Mouse (Mus musculus) liver, embryonic 12.5 days (tissue): ENCODE measurements around the gene Apc2. TPM values are rescaled to one million over a fixed set of nuclear protein-coding genes. Genes with fewer than 3 reads are reported as not detected.

Source experiments
- ATAC-seq: fragments of 200-750 bp; cut with Nextera tagmentation; 2 replicates; pipeline ENCODE4 v1.8.0; 2017; ENCODE audit warnings: moderate number of reproducible peaks, mild to moderate bottlenecking, moderate library complexity
- H3K27ac ChIP-seq: fragments of 300-500 bp; sonication (generic); 2 replicates; pipeline ENCODE4 v1.5.1; 2016; ENCODE audit warnings: mild to moderate bottlenecking
- H3K27me3 ChIP-seq: fragments of 300-500 bp; sonication (generic); replicated peaks from 2 replicates; pipeline ENCODE4 v1.6.1; 2016; ENCODE audit warnings: mild to moderate bottlenecking, moderate library complexity
- H3K36me3 ChIP-seq: fragments of 300-500 bp; sonication (generic); 2 replicates; pipeline ENCODE4 v1.6.1; 2016; ENCODE audit warnings: mild to moderate bottlenecking, moderate library complexity
- H3K4me1 ChIP-seq: fragments of 300-500 bp; sonication (generic); 2 replicates; pipeline ENCODE4 v1.6.1; 2016
- H3K4me2 ChIP-seq: fragments of 300-500 bp; sonication (generic); 2 replicates; pipeline ENCODE4 v1.6.1; 2016; ENCODE audit warnings: mild to moderate bottlenecking, moderate library complexity
- H3K4me3 ChIP-seq: fragments of 300-500 bp; sonication (generic); 2 replicates; pipeline ENCODE4 v1.5.1; 2016; ENCODE audit warnings: mild to moderate bottlenecking, moderate library complexity
- H3K9ac ChIP-seq: fragments of 300-500 bp; sonication (generic); 2 replicates; pipeline ENCODE4 v1.6.1; 2016; ENCODE audit warnings: mild to moderate bottlenecking, moderate library complexity
- H3K9me3 ChIP-seq: fragments of 300-500 bp; sonication (generic); replicated peaks from 2 replicates; pipeline ENCODE4 v1.6.1; 2016; ENCODE audit warnings: mild to moderate bottlenecking, moderate library complexity
- WGBS: fragments of 180-500 bp; shearing (Covaris S2); methylation state at CpG from one replicate; pipeline ENCODE4 v1.1.7; 2016; ENCODE audit not compliant: insufficient replicate concordance; 5-methylcytosine and 5-hydroxymethylcytosine counted together
- microRNA-seq: library from miRNA; unstranded; fragments of <30 nt; microRNA quantifications from one replicate; pipeline ENCODE4, GENCODE M21; 2017
- polyA plus RNA-seq: library from polyadenylated mRNA; unstranded; fragments of >200 nt; fragmentation: Nextera tagmentation; extraction: Ambion mirVana; gene quantifications from 2 replicates; pipeline ENCODE4 v1.2.1, GENCODE M21; 2016

Gene Apc2
- polyA plus RNA-seq, 1 experiment from 2014 or later: 0.17 TPM

- peaks cover 100% of the 10 kb centered on the region for H3K27me3 ChIP-seq
- WGBS: 19% methylated on average over 11 of the region's 11 CpGs
- H3K9me3 ChIP-seq: no peaks in the 10 kb centered on the region
- no peak overlapping the region for H3K4me3 ChIP-seq
- ATAC-seq: no peak
- peaks cover 55% of the 10 kb centered on the region for H3K4me1 ChIP-seq
- H3K4me2 ChIP-seq: no peak overlapping the region
- no peaks in the 10 kb centered on the region for H3K36me3 ChIP-seq
- no peak overlapping the region for H3K9ac ChIP-seq
- H3K27ac ChIP-seq: no peak overlapping the region
Observed at GRCm38 (mm10) chr10:80351896-80352295, 56.1 kb downstream of the Apc2 start.

- WGBS: 36% methylated on average over 8 of the region's 8 CpGs
- no peak for ATAC-seq
- Histone ChIP-seq H3K4me1 (peaks cover 50% of the 10 kb centered on the region), H3K4me2 (no peak overlapping the region), H3K9me3 (no peaks in the 10 kb centered on the region), H3K27me3 (peaks cover 100% of the 10 kb centered on the region), H3K9ac (no peak overlapping the region), H3K36me3 (no peaks in the 10 kb centered on the region), H3K4me3 (no peak overlapping the region), H3K27ac (no peak overlapping the region)
Observed at GRCm38 (mm10) chr10:80352727-80353126, 57.0 kb downstream of the Apc2 start.

GRCm38 (mm10) chr10:80355431-80355830 lies 59.7 kb downstream of the Apc2 start:
- Histone ChIP-seq H3K9me3 (no peaks in the 10 kb centered on the region), H3K9ac (no peak overlapping the region), H3K27me3 (peaks cover 100% of the 10 kb centered on the region), H3K36me3 (no peaks in the 10 kb centered on the region), H3K27ac (no peak overlapping the region), H3K4me2 (no peak overlapping the region), H3K4me1 (peaks cover 35% of the 10 kb centered on the region), H3K4me3 (no peak overlapping the region)
- ATAC-seq: no peak
- 16% methylated on average over 9 of the region's 9 CpGs for WGBS

- Histone ChIP-seq H3K4me3 (peak within 1 kb of the TSS; percentile 16), H3K36me3 (no peaks in the 10 kb centered on the region), H3K9me3 (no peaks in the 10 kb centered on the region), H3K4me2 (peak within 1 kb of the TSS; percentile 46), H3K27me3 (peaks cover 100% of the 10 kb centered on the region), H3K4me1 (peaks cover 32% of the 10 kb centered on the region; the same call in 1 of the 2 replicates), H3K27ac (no peak within 1 kb of the TSS), H3K9ac (no peak within 1 kb of the TSS)
- ATAC-seq: no peak
- 3% methylated on average over 52 of the region's 53 CpGs for WGBS
Observed at GRCm38 (mm10) chr10:80356001-80356682, 60.4 kb downstream of the Apc2 start, which contains the start of gene Plk5. Gene Plk5 (plus strand): TSS chr10:80356459.

- 5% methylated on average over 34 of the region's 34 CpGs for WGBS
- Histone ChIP-seq H3K27me3 (peaks cover 100% of the 10 kb centered on the region), H3K36me3 (no peaks in the 10 kb centered on the region), H3K9me3 (no peaks in the 10 kb centered on the region), H3K9ac (no peak overlapping the region), H3K4me1 (peaks cover 31% of the 10 kb centered on the region; the same call in 1 of the 2 replicates), H3K4me2 (peak overlapping the region; percentile 46), H3K27ac (no peak overlapping the region), H3K4me3 (peak overlapping the region; percentile 16)
- no peak for ATAC-seq
Observed at GRCm38 (mm10) chr10:80356737-80357136, 61.0 kb downstream of the Apc2 start.

- peak overlapping the region; percentile 3; the same call in 1 of the 2 replicates for H3K4me3 ChIP-seq
- ATAC-seq: 0 out of 2 replicates have a peak, but pooled peaks have one; percentile 5
- 27% methylated on average over 7 of the region's 7 CpGs for WGBS
Observed at GRCm38 (mm10) chr10:80357336-80357735, 61.6 kb downstream of the Apc2 start.

GRCm38 (mm10) chr10:80357994-80358639 lies 62.3 kb downstream of the Apc2 start:
- Histone ChIP-seq H3K4me3 (peak overlapping the region; percentile 3), H3K9ac (no peak overlapping the region), H3K9me3 (no peaks in the 10 kb centered on the region), H3K36me3 (no peaks in the 10 kb centered on the region), H3K4me2 (peak overlapping the region; percentile 38), H3K27me3 (peaks cover 98% of the 10 kb centered on the region), H3K27ac (no peak overlapping the region), H3K4me1 (peaks cover 18% of the 10 kb centered on the region; the same call in 1 of the 2 replicates)
- 0 out of 2 replicates have a peak, but pooled peaks have one; percentile 25 for ATAC-seq
- 10% methylated on average over 30 of the region's 31 CpGs for WGBS

More at GRCm38 (mm10) chr10:80357336-80357735, 61.6 kb downstream of the Apc2 start:
- no peaks in the 10 kb centered on the region for H3K9me3 ChIP-seq
- no peak overlapping the region for H3K9ac ChIP-seq
- H3K4me1 ChIP-seq: peaks cover 25% of the 10 kb centered on the region; the same call in 1 of the 2 replicates
- H3K27me3 ChIP-seq: peaks cover 98% of the 10 kb centered on the region
- no peak overlapping the region for H3K4me2 ChIP-seq
- no peaks in the 10 kb centered on the region for H3K36me3 ChIP-seq
- H3K27ac ChIP-seq: no peak overlapping the region

GRCm38 (mm10) chr10:80363734-80364133 lies 68.0 kb downstream of the Apc2 start:
- 41% methylated on average over 6 of the region's 6 CpGs for WGBS
- no peaks in the 10 kb centered on the region for H3K36me3 ChIP-seq
- no peak overlapping the region for H3K4me2 ChIP-seq
- H3K27ac ChIP-seq: no peak overlapping the region
- ATAC-seq: no peak
- peaks cover 98% of the 10 kb centered on the region for H3K27me3 ChIP-seq
- no peak overlapping the region for H3K4me3 ChIP-seq
- H3K9me3 ChIP-seq: 0 out of 2 replicates have a peak, but pooled peaks cover 5% of the 10 kb centered on the region
- H3K9ac ChIP-seq: no peak overlapping the region
- no peaks in the 10 kb centered on the region for H3K4me1 ChIP-seq

- no peaks in the 10 kb centered on the region for H3K4me1 ChIP-seq
- H3K27ac ChIP-seq: no peak overlapping the region
- H3K4me2 ChIP-seq: no peak overlapping the region
- 48% methylated on average over 6 of the region's 6 CpGs for WGBS
- H3K27me3 ChIP-seq: peaks cover 91% of the 10 kb centered on the region
- no peak for ATAC-seq
- H3K9ac ChIP-seq: no peak overlapping the region
- H3K36me3 ChIP-seq: no peaks in the 10 kb centered on the region
- H3K9me3 ChIP-seq: 0 out of 2 replicates have a peak, but pooled peaks cover 5% of the 10 kb centered on the region
- H3K4me3 ChIP-seq: no peak overlapping the region
Observed at GRCm38 (mm10) chr10:80365736-80366135, 70.0 kb downstream of the Apc2 start.

Small RNAs within 50 kb of the gene (microRNA-seq; reads per million reads assigned to microRNA genes)
- 1.8 reads per million for gene Mir6911

Other genes starting within 250 kb of the Apc2 start
- gene Gpx4, start 248.8 kb upstream of the Apc2 start, polyA plus RNA-seq: 682 and 685 TPM in 2 replicates
- 15.0 and 15.4 TPM in 2 replicates for gene Sbno2, start 190.4 kb upstream of the Apc2 start, polyA plus RNA-seq
- 18.6 and 19.8 TPM in 2 replicates for gene Stk11, start 180.2 kb upstream of the Apc2 start, polyA plus RNA-seq
- gene Atp5d, start 157.3 kb upstream of the Apc2 start, polyA plus RNA-seq: 393 and 419 TPM in 2 replicates
- 0.94 and 0.96 TPM in 2 replicates for gene Cbarp, start 155.1 kb upstream of the Apc2 start, polyA plus RNA-seq
- gene Midn, start 147.7 kb upstream of the Apc2 start, polyA plus RNA-seq: 5.7 and 6.3 TPM in 2 replicates
- 22.1 and 27.3 TPM in 2 replicates for gene Cirbp, start 130.0 kb upstream of the Apc2 start, polyA plus RNA-seq
- gene 1600002K03Rik, start 123.0 kb upstream of the Apc2 start, polyA plus RNA-seq: 14.0 and 16.4 TPM in 2 replicates
- 3.1 and 3.4 TPM in 2 replicates for gene Efna2, start 116.5 kb upstream of the Apc2 start, polyA plus RNA-seq
- 33.5 and 35.1 TPM in 2 replicates for gene Mum1, start 69.5 kb upstream of the Apc2 start, polyA plus RNA-seq
- gene Ndufs7, start 46.9 kb upstream of the Apc2 start, polyA plus RNA-seq: 296 and 312 TPM in 2 replicates
- gene Gamt, start 35.0 kb upstream of the Apc2 start, polyA plus RNA-seq: 43.0 and 50.0 TPM in 2 replicates
- 44.3 and 45.9 TPM in 2 replicates for gene Dazap1, start 34.5 kb upstream of the Apc2 start, polyA plus RNA-seq
- gene Rps15, start 3.5 kb upstream of the Apc2 start, polyA plus RNA-seq: 872 and 920 TPM in 2 replicates
- gene 2310011J03Rik, start 24.6 kb downstream of the Apc2 start, polyA plus RNA-seq: 46.0 and 46.7 TPM in 2 replicates
- gene Pcsk4, start 33.5 kb downstream of the Apc2 start, polyA plus RNA-seq: 6.9 and 7.2 TPM in 2 replicates
- gene Reep6, start 34.0 kb downstream of the Apc2 start, polyA plus RNA-seq: 61.4 and 61.6 TPM in 2 replicates
- gene Adamtsl5, start 52.4 kb downstream of the Apc2 start, polyA plus RNA-seq: 2.4 and 2.9 TPM in 2 replicates
- gene Plk5, start 60.5 kb downstream of the Apc2 start, polyA plus RNA-seq: 0.06 and 0.10 TPM in 2 replicates
- 2.1 TPM in 2 replicates for gene Mex3d, start 91.7 kb downstream of the Apc2 start, polyA plus RNA-seq
- 134 and 140 TPM in 2 replicates for gene Mbd3, start 103.6 kb downstream of the Apc2 start, polyA plus RNA-seq
- gene Uqcr11, start 110.9 kb downstream of the Apc2 start, polyA plus RNA-seq: 594 and 628 TPM in 2 replicates
- 110 and 115 TPM in 2 replicates for gene Tcf3, start 137.7 kb downstream of the Apc2 start, polyA plus RNA-seq
- gene Onecut3, start 198.9 kb downstream of the Apc2 start, polyA plus RNA-seq: 0.29 and 0.33 TPM in 2 replicates
- gene Atp8b3, start 243.1 kb downstream of the Apc2 start, polyA plus RNA-seq: 0.02 and 0.08 TPM in 2 replicates